Mouse (Mus musculus) liver, adult 2 months (tissue): ENCODE results near the gene Slc38a9. TPM values are rescaled to one million over a fixed set of nuclear protein-coding genes. Genes with fewer than 3 reads are reported as not detected.

Source experiments
- DNase-seq: peaks from one replicate; pipeline ENCODE4 v3.0.0-alpha.2; 2011; ENCODE audit warnings: low read depth, low spot score; ENCODE audit errors: extremely low read depth
- H3K27ac ChIP-seq: fragments of 200-500 bp; replicated peaks from 2 replicates; pipeline ENCODE4 v1.5.1; 2012; ENCODE audit warnings: low read depth, mild to moderate bottlenecking, control low read depth, inconsistent platforms, low read length; ENCODE audit not compliant: insufficient read depth
- H3K27me3 ChIP-seq: fragments of 200-500 bp; 2 replicates; pipeline ENCODE4 v1.6.1; 2012; ENCODE audit warnings: mild to moderate bottlenecking, moderate library complexity, low read length, inconsistent platforms; ENCODE audit not compliant: control insufficient read depth, insufficient read depth
- H3K36me3 ChIP-seq: fragments of 200-500 bp; 2 replicates; pipeline ENCODE4 v1.6.1; 2012; ENCODE audit warnings: low read length, inconsistent platforms; ENCODE audit not compliant: control insufficient read depth, insufficient read depth
- H3K4me1 ChIP-seq: fragments of 200-500 bp; 2 replicates; pipeline ENCODE4 v1.6.1; 2011; ENCODE audit warnings: low read length; ENCODE audit not compliant: control insufficient read depth, insufficient read depth
- H3K4me3 ChIP-seq: fragments of 200-500 bp; 2 replicates; pipeline ENCODE4 v1.5.1; 2011; ENCODE audit warnings: low read depth, mild to moderate bottlenecking, control low read depth, low read length, moderate library complexity; ENCODE audit not compliant: insufficient read depth
- H3K79me2 ChIP-seq: fragments of 200-500 bp; 2 replicates; pipeline ENCODE4 v1.6.1; 2012; ENCODE audit warnings: inconsistent platforms, mild to moderate bottlenecking, low read length, moderate library complexity; ENCODE audit not compliant: control insufficient read depth, insufficient read depth
- H3K9ac ChIP-seq: fragments of 200-500 bp; 2 replicates; pipeline ENCODE4 v1.6.1; 2012; ENCODE audit warnings: low read depth, mild to moderate bottlenecking, control low read depth, inconsistent platforms, low read length
- CTCF ChIP-seq: fragments of 200-500 bp; IDR thresholded peaks from 2 replicates; pipeline ENCODE4 v1.5.1; 2011; ENCODE audit warnings: low read depth, low read length, control low read depth
- POLR2A ChIP-seq: fragments of 200-500 bp; IDR thresholded peaks from 2 replicates; pipeline ENCODE4 v1.6.1; 2011; ENCODE audit warnings: low read length, control low read depth; ENCODE audit not compliant: insufficient read depth; ENCODE audit errors: extremely low read depth
- WGBS: fragments of 180-500 bp; shearing (Covaris S2); methylation state at CpG from one replicate; pipeline ENCODE4 v1.1.7; 2018; 5-methylcytosine and 5-hydroxymethylcytosine counted together
- polyA plus RNA-seq: library from polyadenylated mRNA; depleted of rRNA; stranded (reverse); fragments of >200 nt; gene quantifications from 2 replicates; pipeline ENCODE4 v1.2.3, GENCODE M21; 2012
- total RNA-seq: library from RNA; depleted of rRNA; stranded (reverse); fragments of >200 nt; gene quantifications from 2 replicates; pipeline ENCODE4 v1.2.3, GENCODE M21; 2014

Gene Slc38a9
- total and polyA plus RNA-seq, 2 experiments, result 4.9 to 8.6 TPM

DNA sequence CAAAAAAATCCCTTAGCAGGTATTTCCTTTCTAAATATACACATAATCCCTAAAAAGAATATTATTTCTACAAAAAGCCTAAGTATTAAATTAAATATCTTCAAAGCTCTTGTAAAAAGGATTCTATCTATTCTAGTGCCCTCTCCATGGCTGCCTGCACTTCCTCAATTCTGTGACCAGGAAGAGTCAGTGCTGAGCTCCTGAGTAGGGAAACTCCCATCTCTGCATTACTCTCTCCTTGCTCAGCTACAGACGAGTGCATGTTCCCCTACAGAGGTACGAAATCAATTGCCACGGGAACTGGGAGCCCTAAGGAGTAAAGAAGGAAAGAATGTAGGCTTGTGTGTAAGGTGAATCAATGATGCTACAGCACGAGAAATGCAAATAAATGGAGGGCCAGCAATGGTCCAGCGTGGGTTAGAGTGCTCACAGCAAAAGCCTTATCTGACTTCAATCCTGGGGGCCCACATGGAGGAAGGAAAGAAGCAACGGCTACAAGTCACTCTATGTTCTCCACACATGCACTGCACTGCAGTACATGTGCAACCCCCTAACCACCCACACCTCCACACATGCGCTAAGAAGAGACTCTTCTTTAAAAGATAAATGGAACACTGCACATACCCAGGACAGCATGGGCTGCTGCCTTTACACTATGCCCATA lies 25.2 kb upstream of the Slc38a9 start:
- no peak for TF ChIP-seq POLR2A
- TF ChIP-seq CTCF, result no peak
- WGBS, result 66% methylated on average over 7 of the region's 7 CpGs
- no peak for DNase-seq

DNA sequence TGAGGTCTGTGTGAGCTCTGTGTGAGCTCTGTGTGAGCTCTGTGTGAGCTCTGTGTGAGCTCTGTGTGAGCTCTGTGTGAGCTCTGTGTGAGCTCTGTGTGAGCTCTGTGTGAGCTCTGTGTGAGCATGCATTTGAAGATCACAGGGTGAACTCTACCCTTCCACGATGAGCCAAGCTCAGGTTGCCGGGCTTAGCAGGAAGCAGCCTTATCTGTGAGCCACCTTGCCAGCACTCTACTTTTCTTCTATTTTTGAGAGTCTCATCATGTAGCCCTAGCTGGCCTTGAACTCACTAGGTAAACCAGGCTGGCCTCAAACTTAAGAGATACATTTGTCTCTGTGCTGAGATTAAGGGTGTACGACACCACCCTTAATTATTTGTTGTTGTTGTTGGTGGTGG lies 24.1 kb upstream of the Slc38a9 start:
- Histone ChIP-seq H3K27me3 (no peaks in the 10 kb centered on the region), H3K79me2 (no peaks in the 10 kb centered on the region), H3K9ac (no peak overlapping the region), H3K4me1 (no peaks in the 10 kb centered on the region), H3K36me3 (no peaks in the 10 kb centered on the region), H3K27ac (no peak overlapping the region), H3K4me3 (no peak overlapping the region)
- TF ChIP-seq POLR2A (no peak), CTCF (no peak)
- DNase-seq, result no peak
- WGBS, result 46% methylated on average over 3 of the region's 3 CpGs

More for the DNA sequence above, 25.2 kb upstream of the Slc38a9 start:
- no peaks in the 10 kb centered on the region for H3K36me3 ChIP-seq
- no peak overlapping the region for H3K27ac ChIP-seq
- no peaks in the 10 kb centered on the region for H3K79me2 ChIP-seq
- H3K9ac ChIP-seq, result no peak overlapping the region
- H3K4me1 ChIP-seq, result no peaks in the 10 kb centered on the region
- no peak overlapping the region for H3K4me3 ChIP-seq
- no peaks in the 10 kb centered on the region for H3K27me3 ChIP-seq

DNA sequence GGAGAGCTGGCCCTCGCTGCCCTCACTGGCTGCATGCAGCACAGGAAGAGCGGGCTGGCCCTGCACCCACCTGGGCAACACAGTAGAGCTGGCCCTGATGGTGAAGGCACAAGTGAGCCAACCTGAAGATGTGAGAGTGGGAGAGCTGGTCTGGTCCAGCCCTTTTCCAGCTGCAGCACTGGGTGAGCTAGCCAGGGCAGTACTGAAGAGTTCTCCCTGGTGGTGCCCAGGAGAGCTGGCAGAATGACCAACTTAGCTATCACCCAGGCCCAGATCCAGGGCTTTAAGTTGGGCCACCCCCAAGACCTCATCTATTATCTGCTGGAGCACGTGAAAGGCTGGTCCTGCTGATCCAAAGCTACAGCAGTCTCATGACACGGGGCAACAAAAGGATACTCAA lies 21.4 kb upstream of the Slc38a9 start:
- TF ChIP-seq CTCF (no peak), POLR2A (no peak)
- no peak for DNase-seq
- Histone ChIP-seq H3K9ac (no peak overlapping the region), H3K36me3 (no peaks in the 10 kb centered on the region), H3K27ac (no peak overlapping the region), H3K27me3 (no peaks in the 10 kb centered on the region), H3K79me2 (no peaks in the 10 kb centered on the region), H3K4me1 (no peaks in the 10 kb centered on the region), H3K4me3 (no peak overlapping the region)
- WGBS, result 88% methylated on average over 4 of the region's 4 CpGs

DNA sequence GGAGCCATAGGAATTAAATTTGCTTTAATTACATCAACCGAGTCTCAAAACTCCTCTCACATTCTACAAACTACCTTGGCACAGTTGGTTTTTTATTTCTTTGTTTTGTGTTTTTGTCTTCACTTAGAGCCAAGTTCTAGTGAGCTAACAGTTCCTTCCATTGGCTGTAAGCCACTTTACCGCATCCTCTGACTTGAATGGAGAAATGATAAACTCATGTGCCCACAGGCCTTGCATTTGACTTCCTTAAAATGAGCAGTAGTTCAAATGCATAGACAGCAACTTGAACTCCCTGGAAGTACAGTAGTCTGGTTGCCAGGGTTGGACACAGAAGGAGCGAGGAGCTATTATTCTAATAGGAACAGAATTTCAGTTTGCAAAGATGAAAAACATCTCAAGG lies 17.7 kb upstream of the Slc38a9 start:
- no peak overlapping the region for H3K4me3 ChIP-seq
- H3K79me2 ChIP-seq, result no peaks in the 10 kb centered on the region
- no peak for TF ChIP-seq CTCF
- TF ChIP-seq POLR2A, result no peak
- H3K4me1 ChIP-seq, result no peaks in the 10 kb centered on the region
- no peaks in the 10 kb centered on the region for H3K36me3 ChIP-seq
- DNase-seq, result no peak
- H3K27ac ChIP-seq, result no peak overlapping the region
- no peak overlapping the region for H3K9ac ChIP-seq
- no peaks in the 10 kb centered on the region for H3K27me3 ChIP-seq
- WGBS, result 95% methylated on average over 3 of the region's 3 CpGs

DNA sequence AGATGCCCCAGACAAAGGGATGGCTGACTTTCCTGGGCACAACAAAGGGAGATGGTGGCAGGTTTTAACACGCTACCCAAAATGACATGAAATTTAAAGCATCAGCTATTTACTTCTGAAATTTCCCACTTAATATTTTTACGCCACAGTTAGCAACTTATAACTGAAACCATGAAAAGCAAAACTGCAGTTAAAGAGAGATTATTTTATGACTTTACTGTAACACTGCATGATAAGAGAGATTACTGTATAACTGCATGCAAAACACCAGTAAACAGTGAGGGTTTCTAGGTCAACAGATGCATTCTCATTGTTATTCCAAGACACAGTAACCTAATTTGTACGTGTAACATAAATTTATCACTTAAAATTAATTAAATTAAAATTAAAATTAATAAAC lies 15.6 kb upstream of the Slc38a9 start:
- H3K9ac ChIP-seq, result no peak overlapping the region
- WGBS, result 88% methylated on average over 3 of the region's 3 CpGs
- H3K27ac ChIP-seq, result no peak overlapping the region
- TF ChIP-seq POLR2A (no peak), CTCF (no peak)
- DNase-seq, result no peak
- H3K79me2 ChIP-seq, result no peaks in the 10 kb centered on the region
- H3K36me3 ChIP-seq, result no peaks in the 10 kb centered on the region
- no peaks in the 10 kb centered on the region for H3K4me1 ChIP-seq
- no peaks in the 10 kb centered on the region for H3K27me3 ChIP-seq
- no peak overlapping the region for H3K4me3 ChIP-seq

DNA sequence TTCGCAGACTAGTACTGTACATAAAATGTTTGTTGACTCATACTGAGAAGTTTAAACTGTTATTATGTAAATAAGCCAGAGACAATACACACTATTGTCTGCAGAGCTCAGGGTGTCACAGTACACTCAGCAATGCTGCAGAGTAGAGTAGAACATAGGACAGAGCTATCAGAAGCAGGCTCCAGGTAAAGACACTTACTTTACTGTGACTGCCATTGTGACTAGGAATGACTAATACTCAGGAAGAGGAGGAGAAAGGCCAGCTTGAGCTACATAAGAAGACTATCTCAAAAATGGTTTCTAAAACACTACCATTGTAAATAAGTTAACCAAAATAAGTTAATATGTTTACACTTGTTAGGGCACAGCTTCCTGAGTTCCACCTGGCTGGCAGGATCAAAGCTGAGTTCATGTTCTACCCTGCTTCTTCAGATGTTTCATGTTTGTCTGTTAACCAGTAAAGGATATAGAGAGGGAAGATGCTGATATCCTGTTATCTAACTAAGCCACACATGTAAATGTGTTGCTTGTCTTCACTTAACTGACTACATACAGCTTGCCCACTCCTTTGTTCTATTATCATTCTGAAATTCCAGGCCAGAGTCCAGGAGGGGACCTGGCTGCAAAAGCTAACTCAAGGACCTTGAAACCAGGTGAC lies 14.9 kb upstream of the Slc38a9 start:
- 82% methylated on average over 1 of the region's 1 CpGs for WGBS
- Histone ChIP-seq H3K4me1 (no peaks in the 10 kb centered on the region), H3K4me3 (no peak overlapping the region), H3K27me3 (no peaks in the 10 kb centered on the region), H3K36me3 (no peaks in the 10 kb centered on the region), H3K27ac (no peak overlapping the region), H3K9ac (no peak overlapping the region), H3K79me2 (no peaks in the 10 kb centered on the region)
- no peak for TF ChIP-seq CTCF
- no peak for TF ChIP-seq POLR2A
- DNase-seq, result no peak
